Mouse (Mus musculus) Muller cell, postnatal 12 days (primary cell): ENCODE data around the gene Plxna2.

Experiments used
- DNase-seq: peaks from one replicate; pipeline ENCODE4 v3.0.0-alpha.2; 2015; ENCODE audit errors: inconsistent ontology term

Gene Plxna2

DNA sequence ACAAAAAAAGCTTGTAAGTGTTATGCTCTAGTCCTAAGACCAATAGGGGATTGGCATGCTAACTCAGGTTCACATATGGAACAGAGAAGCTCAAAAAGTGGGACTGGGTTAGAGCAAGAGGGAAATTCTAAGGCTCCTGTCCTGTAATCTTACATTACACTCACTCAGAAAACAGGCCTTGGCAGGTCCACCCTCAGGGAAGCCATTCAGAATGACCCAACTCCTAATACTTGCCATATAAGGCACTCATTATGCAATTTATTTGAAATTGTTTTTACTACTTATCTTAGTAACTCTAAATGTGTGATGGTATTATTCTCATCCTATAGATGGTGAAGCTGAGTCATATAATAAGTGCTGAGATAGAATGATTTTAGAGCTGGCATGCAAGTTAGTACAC lies 146.9 kb downstream of the Plxna2 start:
- no peak for DNase-seq

DNA sequence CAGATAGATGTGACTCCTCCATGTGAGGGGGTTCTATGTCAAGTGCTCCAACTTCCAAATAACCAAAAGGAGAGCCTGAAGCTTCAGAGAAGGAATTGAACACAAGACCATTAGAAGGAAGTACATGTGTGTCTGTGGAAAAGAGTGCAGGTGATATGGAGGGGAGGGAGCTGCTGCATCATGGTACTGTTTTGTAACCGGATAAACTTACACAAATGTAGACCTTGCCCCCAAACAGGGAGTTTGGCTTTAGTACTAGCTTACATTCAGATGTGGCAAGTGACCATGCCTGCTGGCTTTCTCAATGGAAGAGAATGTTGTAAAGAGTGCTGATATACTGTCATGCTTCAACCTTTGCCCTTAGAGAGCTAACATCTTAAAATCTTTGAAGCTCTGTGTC lies 150.8 kb downstream of the Plxna2 start:
- no peak for DNase-seq

DNA sequence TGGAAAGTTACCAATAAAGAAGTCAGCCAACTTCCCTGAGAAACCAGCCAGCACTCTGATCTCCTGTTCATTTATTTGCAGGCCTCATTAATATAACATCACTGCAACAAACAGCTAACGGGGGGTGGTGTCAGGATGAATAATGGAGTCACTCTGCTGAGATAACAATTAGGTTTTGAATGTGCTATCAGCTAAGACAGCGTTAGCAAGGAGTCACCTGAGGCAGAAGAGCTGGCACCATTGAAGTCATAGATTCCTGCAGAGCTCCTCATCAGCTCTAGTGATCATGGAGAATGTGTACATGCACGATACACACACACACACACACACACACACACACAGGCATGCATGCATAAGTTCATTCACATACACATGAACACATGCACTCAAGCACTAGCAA lies 154.0 kb downstream of the Plxna2 start:
- no peak for DNase-seq

DNA sequence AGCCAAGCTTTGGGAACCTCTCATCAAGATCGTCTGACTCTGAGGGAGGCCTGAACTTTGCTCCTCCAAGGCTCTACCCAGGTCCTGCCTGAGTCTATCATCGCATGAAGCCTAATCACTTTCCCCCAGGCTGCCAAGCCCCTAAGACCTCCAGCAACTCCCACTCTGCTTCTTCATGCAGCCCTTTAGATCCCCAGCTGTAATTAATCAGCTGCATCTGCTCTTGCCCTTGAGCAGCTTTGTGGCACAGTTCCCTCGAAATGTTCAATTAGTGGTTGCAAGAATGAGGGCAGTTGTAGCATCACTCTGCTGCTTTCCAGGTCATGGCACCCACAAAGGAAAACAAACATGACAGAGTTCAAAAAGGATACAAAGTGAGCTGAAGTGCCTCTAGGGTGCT lies 155.9 kb downstream of the Plxna2 start:
- DNase-seq = peak; percentile 85

DNA sequence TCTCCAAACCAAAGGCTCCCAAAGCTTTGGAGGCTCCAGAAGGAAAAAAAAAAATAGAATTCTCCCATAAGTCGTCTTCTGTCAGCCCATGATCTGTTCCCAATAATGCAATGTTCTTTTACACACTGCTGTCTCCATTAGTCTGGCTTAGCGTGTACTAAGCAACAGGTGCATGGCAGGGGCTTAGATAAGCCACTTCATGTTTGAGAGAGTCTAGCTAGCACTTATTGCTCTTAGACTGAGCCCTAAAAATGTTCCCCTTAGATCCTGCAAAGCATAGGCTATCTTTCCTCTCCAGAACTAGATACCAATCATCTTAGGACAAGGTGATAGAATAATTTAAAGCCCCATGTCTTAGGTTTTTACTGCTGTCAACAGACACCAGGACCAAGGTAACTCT lies 156.3 kb downstream of the Plxna2 start:
- DNase-seq = no peak

DNA sequence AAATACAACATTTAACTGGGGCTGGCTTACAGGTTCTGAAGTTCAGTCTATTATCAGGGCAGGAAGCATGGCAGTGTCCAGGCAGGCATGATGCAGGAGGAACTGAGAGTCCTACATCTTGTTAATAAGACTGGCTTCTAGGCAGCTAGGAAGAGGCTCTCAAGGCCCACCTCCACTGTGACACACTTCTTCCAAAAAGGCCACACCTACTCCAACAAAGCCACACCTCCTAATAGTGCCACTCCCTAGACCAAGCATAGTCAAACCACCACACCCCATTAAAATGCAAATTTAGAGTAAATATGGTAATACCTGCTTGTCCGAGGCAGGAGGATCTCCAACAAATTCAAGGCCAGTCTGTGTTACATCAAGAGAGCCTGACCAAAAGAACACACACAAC lies 156.7 kb downstream of the Plxna2 start:
- no peak for DNase-seq

DNA sequence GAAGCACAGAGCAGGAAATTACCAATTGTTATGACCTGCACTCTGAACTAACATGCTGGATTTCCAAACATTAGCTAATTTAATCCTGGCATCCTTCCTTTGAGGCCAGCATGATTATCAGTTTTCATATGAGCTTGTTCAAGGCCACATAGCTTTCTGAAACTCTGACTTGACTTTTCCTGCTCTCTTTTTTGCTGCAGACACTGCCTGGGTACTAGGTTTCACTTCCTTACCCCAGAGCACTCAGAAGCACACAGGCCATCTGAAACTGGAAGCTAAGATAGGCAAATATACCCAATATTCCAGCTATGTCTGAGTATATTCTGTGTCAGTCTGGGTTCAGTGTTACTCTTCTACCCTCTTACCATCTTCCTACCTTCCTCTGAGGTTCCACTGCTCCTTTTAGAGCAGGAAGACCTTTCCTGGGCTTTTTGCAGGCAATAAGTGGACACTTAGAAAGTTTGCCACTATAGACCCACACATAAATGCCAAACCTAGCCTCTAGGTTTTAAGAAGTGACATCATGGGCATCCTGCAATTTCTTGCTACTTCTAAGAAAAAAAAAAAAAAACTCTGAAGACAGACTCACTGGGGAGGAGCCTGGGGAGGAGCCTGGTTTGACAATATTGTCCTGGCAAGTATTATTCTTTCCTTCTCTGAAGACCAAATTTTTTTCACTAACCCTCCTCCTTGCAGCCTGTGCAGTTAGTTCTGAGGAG lies 157.8 kb downstream of the Plxna2 start:
- DNase-seq = no peak

DNA sequence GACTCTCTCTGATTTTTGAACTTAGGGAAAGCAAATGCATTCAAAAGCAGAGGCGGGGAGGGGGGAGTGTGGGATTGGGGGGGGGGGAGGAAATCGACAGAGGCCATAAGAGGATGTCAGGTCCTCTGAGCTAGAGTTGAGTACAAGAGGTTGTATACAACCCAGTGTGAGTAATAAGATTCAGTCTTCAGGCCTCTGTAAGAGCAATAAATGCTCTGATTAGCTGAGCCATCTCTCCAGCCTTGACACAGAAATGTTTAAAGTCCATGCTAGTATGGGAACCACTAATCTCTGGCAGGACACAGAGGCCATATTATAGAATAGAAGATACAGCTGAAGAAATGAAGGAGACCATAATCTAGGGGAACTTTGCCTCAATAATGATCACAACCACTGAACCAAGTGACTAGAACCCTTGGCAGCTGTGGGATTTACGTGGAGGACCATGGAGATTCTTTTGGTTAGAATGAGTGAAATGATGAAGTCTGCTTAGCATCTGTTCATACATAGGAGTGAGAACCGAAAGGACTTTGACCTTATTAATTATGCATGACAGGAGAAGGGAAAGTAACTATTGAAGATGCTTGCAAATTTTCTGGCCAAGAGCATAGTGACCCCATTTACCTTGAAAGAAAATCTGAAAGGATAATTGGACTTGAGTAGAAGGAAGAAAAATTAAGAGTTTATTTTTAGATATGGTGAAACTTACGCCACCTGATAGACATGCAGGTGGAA lies 158.7 kb downstream of the Plxna2 start:
- DNase-seq = no peak

DNA sequence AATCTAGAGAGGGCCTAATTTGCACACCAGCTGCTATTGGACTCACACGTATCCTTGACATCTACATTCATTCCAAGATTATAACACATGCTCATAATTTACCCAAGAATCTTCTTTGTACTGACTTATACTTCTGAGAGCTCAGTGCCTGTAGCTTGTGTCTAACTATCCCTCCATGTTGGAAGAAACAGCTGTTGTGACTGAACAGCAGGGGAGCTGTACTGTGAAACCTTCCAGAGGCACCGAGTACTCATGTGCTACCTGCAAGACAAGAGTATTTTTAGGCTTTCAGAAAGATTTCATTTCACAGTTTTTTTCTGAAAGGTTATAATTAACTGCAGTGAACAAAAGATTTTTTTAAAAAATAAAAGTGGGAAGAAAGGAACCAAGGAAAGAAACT lies 159.6 kb downstream of the Plxna2 start:
- DNase-seq = no peak

DNA sequence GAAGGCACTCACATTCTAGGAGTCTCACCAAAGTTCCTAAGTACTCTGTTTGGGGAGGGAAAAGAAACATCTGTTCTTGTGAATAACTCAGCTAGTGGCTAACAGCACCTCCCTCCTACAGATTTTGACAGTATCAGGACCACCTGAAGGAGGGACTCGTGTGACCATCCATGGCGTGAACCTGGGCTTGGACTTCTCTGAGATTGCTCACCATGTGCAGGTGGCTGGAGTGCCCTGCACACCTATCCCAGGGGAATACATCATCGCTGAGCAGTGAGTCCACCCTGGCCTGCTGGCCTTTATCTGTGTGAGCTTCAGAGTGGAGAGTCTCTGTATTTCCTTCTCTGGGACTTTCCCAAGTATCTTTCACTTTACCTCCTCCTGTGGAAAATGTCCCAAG lies 162.4 kb downstream of the Plxna2 start:
- DNase-seq = no peak

DNA sequence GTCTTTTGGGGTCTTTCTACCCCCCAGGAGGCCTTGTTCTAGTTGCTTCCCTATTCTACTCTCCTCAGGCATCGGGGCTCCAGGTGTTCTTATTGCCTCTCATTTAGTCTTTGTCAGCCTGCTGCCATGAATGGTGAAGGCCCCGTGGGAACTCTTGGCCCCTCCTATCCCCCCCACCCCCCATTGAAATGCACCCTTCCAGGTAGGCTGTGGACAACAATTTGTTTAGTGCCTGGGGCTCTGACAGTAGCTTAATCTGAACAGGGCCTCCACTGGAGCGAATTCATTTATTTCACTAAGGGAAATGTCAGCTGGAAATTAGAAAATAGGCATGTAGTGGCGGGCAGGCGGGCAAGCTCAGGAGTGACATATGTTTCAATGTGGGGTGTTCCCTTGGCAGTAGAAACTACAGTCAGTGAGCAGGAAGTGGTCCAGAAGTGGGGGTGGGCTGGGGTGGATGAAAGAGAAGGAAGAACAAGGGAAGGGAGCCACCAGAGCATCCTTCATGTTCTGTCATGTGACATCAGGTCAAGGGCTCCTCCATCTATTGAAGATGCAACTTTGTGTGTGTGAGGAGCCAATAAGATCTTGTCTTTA lies 162.9 kb downstream of the Plxna2 start:
- no peak for DNase-seq

DNA sequence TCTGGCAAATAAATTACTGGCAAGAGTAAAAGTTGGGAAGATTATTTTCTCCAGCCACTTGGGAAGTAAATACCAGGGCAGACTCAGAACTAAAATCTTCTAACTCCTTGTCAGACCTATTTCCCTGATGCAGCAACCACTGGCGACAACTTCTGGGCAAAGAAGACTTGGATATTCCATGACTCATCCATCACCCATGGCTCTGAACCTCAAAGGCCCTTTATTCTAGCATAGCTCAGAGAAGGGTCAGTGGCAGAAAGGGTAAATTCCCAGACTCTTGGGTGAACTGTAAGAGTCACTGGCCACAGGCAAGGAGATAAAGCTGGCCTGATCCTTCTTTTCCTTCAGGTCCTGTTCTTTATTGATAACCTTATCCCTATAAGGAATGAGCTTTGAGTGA lies 163.5 kb downstream of the Plxna2 start:
- peak; percentile 81 for DNase-seq

DNA sequence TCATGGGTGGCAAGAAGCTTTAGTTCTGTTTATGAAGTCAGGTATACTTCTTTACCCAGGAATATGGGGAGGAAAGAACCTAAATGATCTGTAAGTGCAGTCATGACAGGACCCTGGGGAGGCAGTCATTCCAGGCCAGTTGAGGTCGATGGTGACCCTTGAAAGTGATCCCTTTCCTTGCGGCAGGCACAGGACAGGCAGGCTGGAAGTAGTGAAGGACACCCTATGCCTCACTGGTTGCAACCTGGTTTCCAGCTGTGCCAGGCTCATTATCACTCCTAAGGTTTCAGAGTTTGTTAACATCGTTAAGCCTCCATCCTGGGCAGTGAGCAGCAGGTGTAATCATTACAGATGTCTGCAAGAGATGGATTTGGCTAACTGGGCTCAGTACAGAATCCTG lies 164.3 kb downstream of the Plxna2 start:
- no peak for DNase-seq

DNA sequence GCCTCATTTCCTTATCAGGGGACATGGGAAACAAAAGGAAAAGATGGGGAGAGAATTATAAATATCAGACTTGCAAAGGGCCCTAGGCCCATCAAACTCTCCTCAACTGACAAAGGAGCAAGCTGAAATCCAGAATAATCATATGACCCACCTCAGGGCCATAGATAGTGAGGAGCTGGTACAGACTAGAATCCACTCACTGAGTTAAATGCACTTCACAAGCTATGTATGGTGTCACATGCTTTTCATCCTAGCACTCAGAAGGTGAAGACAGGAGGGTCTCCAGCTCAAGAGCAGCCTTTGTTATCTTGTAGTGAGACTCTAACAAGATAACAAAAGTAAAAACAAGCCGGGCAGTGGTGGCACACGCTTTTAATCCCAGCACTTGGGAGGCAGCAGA lies 169.6 kb downstream of the Plxna2 start:
- no peak for DNase-seq

DNA sequence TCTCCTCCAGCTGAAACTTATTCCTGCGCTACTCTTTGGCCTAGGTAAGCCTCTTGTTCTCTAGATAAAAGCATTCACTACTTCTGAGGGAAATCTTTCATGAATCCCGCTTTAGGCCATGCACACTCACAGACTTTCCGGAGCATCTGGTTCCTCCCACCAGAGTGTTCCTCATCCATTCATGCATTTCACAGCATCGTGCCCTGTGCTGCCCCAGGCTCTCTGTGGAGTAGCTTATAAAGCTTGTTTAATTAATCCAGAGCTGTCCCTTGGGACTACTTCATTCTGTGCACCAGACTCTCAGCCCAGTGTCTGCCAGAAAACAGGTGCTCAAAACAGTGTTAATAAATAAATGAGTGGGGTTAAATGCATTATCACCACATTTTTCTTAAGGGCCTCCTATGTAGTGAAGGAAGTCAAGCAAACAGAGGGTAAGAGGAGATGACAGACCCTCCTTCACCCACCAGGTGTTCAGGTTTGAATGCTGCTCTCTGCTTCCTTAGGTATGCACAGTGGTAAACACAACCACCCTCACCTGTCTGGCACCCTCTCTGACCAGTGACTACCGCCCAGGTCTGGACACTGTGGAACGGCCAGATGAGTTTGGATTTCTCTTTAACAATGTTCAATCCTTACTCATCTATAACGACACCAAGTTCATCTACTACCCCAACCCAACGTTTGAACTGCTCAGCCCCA lies 175.4 kb downstream of the Plxna2 start:
- no peak for DNase-seq

DNA sequence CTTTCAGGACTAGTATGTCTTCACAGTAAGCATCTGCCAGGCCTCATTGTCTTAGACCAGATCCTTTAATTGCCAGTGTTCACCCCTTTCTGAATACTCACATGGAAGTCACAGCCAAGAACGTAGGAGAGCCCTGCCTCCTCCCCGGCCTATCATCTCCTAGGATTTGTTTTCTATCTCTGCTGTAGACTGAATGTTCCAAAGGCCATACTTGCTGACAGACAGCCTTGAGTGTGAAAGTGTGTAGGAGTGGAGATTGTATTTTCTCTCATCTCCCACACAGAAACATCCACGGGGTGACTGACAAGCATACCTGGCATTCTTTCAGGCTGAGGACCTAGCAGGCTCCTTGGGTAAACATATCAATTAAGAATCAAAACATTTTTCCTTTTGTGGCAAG lies 177.3 kb downstream of the Plxna2 start:
- DNase-seq = no peak

DNA sequence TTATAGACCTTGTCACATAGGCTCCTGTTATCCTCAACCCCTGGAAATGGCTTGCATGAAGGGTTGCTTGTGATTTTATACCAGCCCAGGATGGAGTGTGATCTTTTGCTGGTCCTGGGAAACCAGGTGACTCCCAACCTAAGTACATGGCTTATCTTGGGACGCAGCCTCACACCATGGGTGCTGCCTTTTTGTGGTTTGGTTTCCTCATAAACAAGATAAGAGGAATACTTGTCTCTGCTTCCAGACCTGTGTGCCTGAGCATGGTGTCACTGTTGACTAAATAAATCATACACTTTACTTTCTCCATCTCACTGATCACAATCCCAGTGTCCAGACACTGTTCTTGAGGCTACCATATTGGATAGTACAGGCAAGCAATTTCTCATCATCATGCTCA lies 179.8 kb downstream of the Plxna2 start:
- no peak for DNase-seq

DNA sequence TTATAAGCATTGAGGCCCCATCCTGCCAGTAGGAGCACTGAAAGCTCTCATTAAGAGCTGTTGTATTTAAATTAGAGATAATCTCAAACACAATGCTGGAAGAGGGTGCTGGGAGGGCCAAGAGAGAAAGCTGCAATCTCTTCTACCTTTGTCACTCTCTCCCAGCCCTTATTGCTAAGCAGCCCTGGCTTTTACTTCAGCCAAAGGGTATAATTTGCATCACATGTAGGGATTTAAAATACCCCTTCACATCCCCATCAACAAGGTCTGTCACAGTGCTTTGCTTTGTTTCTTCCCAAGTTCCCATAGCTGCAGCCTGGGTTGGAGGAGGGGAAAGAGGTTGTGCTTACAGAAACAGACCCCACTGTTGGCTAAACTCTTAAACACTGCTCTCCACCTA lies 180.5 kb downstream of the Plxna2 start:
- no peak for DNase-seq

DNA sequence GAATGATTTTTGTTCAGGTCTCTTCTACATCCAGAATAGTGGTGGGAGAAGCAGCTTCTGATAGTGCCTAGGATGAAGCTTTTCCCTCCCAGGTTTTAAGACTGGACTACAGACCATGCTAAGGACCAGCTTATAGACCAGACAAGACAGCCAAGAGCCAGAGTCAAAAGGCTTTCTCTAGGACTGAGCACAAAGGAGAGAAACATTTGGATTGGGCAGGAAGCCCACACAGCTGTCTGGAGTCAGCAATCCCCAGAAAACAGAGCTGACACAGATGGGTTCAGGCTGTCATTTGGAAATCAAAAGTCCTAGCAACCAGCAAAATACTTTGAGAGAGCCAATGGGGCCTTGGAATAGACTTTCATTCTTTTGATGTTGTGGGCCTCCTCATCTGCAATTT lies 190.2 kb downstream of the Plxna2 start:
- peak; percentile 31 for DNase-seq

DNA sequence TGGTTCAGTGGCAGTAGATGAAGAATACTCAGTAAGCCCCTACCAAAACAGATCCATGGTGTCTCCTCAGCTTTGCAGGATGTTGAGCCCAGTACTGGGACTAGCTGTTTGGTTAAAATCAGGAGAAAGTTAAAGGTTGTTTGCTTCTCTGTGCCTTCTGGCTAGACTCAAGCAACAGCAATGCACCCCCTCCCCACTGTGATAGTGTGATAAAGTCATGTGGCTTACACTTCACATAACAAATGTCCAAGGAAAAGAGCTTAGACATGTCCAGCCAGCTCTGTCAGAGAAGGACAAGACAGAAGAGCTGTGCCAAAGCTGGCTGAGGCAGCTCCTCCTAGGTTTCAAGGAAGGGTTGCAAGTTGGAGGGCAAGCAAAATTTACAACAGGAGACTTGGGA lies 190.7 kb downstream of the Plxna2 start:
- DNase-seq = no peak

DNA sequence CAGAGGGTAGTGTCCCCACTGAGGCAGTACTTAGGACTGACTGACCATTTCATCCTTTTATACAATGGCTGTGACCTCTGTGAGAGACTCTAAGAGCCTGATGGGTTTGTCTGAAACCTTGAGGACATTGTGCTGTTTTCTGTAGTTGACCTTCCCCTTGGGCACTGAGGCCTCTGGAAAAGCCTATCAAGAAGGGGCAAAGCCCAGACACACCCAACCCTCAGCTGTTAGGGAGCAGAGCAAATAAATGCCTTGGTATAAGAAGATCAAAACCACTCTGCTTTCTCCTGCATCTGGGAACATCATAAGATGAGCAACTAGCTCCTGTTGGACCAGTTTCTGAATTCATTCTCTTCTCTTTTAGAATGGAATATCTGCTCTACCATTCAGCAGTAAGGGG lies 191.6 kb downstream of the Plxna2 start:
- DNase-seq = no peak

DNA sequence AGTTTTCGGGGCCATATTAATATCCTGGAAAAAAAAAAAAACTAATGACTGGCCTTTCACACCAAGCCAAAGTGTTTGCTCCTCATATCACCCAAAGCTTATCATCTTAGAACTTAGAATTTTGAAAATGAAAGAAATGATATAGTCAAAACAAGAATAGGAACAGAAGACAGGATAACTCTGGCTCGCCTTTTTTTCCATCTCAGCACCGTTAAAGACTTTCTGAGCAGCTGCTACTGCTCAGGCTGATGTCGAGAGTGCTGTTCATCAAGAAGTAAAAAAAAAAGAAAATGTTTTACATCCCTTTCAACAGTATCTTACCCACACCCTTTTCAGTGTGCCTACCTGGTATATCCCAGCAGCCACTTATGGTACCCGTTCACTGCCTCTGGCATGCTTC lies 196.2 kb downstream of the Plxna2 start:
- DNase-seq = no peak

DNA sequence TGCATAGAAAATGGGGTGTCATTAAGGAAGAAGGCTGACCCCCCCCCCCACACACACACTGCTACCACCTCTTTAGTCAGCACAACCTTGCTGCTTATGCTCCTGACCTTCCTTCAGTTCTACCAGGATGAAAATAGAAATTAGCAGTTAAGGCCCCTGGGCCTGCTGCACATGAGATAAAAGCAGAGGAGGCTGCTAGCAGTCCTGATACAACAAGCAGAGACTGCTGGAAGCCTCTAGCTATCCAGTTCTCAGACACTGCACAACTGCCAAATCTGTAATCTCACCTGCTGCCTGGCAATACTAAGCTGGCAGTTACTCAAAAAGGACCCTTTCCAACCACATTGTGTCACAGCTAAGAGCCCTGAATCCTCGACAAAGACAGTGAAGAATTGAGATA lies 197.5 kb downstream of the Plxna2 start:
- DNase-seq = no peak
